Mouse (Mus musculus) mouse embryonic stem cell (cell line): ENCODE data around the gene Cul9.

Experiments used
- in situ Hi-C, 2 experiments: fragments of 300-500 bp; cut with MboI; formaldehyde crosslinking; loops; 1 replicate in 1 of 2; 3 replicates in 1 of 2; pipeline ENCODE4 v1.14.3; 2019 to 2020; ENCODE audit warnings: low sequenced_read_pairs in 2 of 2, low pct_unique_long_range_greater_than_20kb in 1 of 2, mixed read lengths in 1 of 2; ENCODE audit not compliant: unreplicated experiment in 1 of 2

Cul9 gene

DNA sequence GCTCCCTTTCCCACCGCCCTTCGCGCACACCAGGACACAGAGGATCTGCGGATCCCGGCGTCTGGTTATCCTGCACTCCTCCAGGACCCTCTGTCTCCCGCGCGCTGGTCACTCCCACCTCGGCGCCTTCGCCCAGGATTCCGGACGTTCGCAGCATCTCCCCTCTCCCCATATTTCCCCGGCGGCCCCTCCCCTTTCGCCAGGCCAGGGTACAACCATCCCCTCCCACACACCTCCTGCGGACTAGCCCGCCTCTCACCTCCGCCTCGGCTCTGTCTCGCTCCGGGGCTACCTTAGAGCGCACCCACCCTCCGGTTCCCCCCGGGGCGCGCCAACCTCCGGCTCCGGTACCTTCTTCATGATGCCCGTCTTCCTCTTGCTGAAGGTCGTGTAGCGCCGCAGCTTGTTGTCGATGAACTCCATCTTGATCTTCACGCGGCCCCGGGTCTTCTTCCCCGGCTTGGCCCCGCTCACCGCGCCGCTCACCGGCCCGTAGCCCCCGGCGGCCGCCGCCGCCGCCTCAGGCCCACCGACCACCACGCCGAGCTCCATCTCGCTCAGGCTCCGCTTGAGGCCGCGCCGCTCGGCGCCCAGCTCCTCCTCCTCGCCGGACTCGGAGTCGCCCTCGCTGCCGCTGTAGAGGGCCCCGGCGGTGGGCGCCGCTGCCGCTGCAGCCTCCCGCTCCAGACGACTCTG lies 8.9 kb upstream of the Cul9 start:
- in situ Hi-C loops, result no loop called here

GRCm38 (mm10) chr17:46554646-46554976 lies 8.4 kb upstream of the Cul9 start:
- in situ Hi-C loops, result no loop called here

DNA sequence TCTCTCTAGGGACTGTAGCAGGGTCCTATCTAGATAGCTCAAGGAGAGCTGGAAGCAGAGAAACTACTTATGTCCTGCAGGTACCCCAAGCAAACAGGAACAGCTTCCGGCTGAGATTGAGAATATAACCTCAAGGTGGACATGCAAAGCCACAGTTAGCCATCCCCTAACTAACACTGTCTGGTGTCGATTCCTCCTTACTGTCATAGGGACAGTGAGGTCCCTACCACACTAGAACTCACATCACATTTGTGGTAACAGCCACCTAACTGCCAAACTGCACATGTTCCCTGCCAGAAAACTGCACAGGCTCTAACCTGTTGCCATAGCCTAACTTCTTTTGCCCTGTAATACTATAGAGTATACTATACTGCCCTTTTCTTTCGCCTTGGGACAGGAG lies 7.7 kb upstream of the Cul9 start:
- in situ Hi-C loops, result no loop called here

DNA sequence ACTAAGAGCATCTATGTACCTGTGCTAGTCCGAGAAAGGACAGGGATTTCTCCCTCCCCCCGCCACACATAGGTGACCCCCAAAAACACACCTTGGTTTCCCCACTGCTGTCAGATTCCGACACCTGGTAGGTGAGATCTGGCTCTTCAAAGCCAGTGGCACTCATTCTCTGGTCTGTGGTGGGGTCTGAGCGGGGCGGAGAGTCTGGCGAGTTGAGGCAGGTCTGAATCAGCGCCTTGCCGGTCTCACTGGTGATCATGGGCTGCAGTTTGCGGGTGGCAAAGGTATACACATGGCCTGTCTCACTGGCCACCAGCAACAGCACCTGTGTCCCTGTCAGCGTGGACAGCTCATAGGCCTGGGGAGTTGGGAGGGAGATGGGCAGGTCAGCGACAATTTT lies 7.3 kb upstream of the Cul9 start:
- in situ Hi-C loops, result no loop called here

- in situ Hi-C loops, result no loop called here
These were observed 6.7 kb upstream of the Cul9 start for GRCm38 (mm10) chr17:46552841-46553423.

DNA sequence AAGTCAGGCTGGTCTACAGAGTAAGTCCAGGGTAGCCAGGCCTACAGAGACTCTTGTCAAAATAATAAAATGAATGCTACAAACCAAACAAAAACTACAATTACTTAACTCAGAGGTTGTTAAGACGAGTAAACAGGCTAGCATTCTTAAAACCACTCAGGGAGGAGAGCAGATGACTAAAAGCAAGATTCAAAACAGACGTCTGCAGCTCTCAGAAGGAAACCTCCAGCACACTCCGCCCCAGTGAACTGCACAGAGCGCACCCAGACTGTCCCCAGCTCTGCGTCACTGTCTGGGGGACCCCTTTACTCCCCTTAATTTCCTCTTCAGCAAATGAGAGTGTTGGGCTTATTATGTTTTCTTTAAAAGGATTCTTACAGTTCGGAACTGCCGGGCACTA lies 6.0 kb upstream of the Cul9 start:
- in situ Hi-C loops, result no loop called here

GRCm38 (mm10) chr17:46551369-46551768 lies 5.2 kb upstream of the Cul9 start:
- in situ Hi-C loops, result no loop called here

DNA sequence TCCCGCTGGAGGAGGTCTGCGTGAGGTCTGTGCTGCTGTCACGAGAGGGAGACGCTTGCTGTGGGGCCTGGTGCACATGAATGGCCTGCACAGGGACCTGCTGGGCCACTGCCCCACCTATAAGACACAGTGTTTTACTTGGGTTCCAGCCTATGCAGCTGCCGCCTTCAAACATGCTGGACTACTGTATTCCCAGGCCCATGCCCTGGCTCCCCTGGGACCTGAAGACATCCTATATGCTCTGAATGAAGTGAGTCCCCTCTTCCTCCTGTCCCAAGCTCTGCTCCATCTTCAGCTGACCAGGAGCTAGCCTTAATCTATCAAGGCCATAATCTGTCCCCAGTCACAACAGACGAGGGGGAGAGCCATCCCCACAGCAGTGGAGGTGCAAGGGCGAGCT lies 4.7 kb upstream of the Cul9 start:
- in situ Hi-C loops, result no loop called here

GRCm38 (mm10) chr17:46549642-46550041 lies 3.5 kb upstream of the Cul9 start:
- in situ Hi-C loops, result no loop called here

DNA sequence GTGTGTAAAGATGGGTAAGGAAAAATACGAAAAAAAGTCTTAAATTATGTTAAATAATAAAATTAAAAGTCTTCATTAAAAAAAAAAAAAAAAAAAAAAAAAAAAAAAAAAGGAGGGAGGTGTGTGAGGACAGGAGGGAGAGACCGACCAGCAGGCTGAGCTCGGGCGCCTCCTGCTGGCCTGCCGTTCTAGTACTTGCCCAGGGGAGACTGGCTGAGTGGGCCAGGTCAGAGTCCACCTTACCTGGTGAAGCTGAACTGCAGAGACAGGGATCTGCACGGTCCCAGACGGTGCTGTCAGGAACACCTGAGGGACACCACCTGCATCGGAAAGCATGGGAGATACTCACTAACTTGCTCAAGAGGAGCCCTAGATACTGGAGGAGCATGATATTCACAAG lies 3.0 kb upstream of the Cul9 start:
- in situ Hi-C loops, result no loop called here

DNA sequence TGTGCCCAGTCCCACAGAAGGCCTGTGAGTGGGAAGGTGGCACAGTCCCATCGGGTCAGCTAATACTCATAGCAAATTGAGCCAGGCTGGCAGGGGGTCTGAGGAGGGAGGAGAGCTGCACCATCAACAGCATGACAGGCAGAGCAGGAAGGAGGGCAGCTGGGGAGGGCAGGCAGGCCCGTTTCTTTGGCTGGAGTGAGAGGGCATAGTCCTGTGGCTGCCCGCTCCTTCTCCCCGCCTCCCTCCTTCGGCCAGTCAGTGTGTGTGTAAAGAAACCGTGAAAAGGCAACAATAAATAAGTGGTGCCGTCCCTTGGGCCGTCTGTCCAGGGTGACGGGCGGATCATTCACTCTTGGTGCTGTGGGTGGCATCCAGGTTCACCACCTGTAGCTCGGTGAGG lies 2.6 kb upstream of the Cul9 start:
- in situ Hi-C loops, result no loop called here

DNA sequence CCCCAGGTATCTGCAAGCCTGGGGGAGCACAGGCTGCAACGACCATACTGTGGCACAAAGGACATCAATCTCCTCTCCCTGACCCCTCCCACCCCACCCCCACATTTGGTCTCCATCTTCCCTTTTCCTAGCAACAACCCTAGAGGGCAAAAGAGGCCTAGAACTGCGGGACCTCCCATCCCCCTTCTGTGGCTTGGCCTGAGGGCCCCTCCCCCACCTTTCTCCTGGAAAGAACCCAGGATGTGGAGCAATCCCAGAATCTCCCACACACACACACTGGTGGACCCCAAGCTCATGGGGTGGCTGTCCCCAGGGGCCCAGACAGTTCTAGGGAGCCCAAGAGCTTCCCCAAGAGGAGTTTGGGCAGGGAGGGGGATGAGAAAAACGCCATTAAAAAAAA lies 1.7 kb upstream of the Cul9 start:
- in situ Hi-C loops, result no loop called here

GRCm38 (mm10) chr17:46546995-46547394 lies 807 bp upstream of the Cul9 start:
- in situ Hi-C loops, result no loop called here

GRCm38 (mm10) chr17:46546591-46546990 lies 403 bp upstream of the Cul9 start:
- in situ Hi-C loops, result no loop called here

GRCm38 (mm10) chr17:46543661-46544060 lies 2.5 kb downstream of the Cul9 start:
- in situ Hi-C loops, result no loop called here

DNA sequence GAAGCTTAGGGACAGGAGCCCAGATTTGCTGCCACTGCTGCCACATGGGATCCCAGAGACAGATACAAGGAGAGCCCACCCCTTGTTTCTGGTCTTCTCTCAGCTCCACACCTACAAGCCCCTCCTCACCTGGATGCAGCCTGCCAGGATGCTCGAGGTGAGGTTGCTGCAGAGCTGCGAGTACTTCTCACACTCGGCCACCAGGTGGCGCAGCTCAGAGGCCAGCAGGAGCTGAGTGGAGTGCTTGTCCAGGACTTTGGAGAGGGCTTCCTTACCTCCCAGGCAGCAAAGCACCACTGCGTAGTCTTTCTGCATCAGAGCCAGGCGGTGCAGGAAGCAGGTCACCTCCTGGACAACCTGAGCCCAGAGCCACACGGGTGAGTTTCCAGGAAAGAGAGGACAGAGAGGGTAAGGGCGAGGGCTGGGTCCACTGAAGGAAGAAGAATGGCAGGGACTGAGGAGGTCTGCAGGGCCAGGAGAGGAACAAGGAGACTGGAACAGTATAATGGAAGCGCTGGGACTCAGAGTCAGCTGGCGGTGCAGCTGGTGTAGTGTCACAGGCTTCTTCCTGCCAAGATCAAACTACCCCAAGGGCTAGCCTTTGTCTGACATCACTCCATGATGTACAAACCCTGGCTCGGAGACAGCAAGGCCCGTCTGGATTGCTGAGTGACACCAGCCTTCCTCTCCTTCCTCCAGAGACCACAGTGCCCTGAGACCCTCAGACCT lies 20.4 kb downstream of the Cul9 start:
- in situ Hi-C loops, result no loop called here

DNA sequence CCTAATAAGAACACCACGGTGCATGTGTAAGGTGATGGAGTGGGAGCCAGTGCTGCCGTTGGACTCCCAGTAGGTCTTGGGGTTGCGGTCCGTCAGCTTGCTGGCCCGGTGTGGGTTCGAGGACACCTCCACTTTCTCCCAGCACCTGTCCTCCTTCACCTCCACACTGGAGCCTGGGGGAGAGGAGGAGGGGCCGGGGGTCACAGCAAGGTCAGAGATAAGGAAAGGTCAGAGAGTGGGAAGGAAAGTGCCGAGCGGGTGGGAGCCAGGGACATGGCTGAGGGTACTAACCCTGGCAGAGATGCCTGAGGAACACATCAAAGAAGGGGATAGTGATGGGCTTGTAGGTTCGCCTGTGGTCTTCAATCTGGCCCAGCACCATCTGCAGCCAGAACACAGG lies 21.1 kb downstream of the Cul9 start:
- in situ Hi-C loops, result no loop called here

DNA sequence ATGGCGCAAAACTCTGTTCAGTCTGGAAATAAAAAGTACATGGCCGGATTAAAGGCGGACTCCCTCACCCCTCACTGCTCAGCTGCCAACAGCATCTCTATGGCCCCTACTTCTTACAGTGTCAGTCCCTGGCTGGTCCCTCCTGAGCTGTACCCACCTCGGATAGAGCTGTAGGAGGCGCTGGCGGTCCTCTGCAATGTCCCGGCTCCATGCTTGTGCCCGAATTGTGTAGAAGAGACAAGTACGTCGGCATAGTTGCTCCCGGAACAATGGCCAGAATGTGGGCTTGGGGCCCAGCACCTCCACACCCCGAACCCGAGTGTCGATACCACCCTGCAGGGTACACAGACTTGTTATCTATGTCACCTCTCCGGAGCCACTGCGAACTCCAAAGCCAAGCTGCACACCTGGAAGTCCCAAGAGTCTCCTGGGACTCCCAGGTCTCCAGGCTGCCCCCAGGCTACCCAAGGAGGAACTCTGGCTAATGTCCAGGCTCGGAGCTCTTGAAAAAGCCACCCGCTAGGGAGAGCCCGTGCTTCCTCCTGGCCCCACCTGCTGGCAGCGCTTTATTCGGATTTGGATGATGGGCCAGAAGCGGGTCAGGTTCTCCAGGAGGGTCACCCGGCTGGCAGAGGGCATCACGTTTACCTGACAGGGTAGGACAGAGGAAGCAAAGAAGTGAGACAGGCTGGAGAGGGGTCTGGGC lies 24.1 kb downstream of the Cul9 start:
- in situ Hi-C loops, result no loop called here

GRCm38 (mm10) chr17:46521174-46521573 lies 25.0 kb downstream of the Cul9 start:
- in situ Hi-C loops, result no loop called here
